Mouse (Mus musculus) G1E (cell line): Measurements from ENCODE around the gene Dock8.

Source experiments
- CTCF ChIP-seq: IDR thresholded peaks from 2 replicates; pipeline ENCODE4 v1.5.1; 2012; ENCODE audit warnings: low read depth, low read length, inconsistent platforms, mixed read lengths
- GATA1 ChIP-seq: IDR thresholded peaks from 2 replicates; pipeline ENCODE4 v1.6.1; 2012; ENCODE audit warnings: borderline replicate concordance, low read length, inconsistent platforms, mixed read lengths

DNA sequence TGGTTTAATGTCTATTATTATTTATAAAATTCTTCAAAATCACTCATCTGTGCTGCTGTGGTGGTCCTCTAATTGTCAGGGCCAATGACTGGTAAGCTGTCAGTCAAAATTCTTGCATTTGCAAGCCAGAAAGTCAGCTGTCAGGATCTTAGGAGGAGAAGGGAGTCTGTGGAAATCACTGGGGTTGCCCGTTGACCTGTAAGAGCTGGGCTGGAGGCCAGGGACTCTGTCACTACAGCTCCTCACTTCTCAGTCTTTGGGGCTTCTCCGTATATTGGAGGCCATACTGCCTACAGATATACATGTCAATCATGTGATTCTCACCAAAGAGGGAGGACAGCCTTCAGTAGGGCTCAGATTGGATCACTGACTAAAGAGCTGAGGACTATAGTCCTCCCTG, 221.3 kb downstream of the Dock8 start:
- TF ChIP-seq GATA1 (no peak), CTCF (no peak)
